Mouse (Mus musculus) lung, postnatal 0 days (tissue): ENCODE measurements at regions not wholly inside any gene's neighbourhood (a gene's known extent, or its start where the extent isn't known, plus 50 kb on each side); places are given as distances from the start of the nearest gene placed in this dataset.
A peak's percentile ranks its signal among the peaks of the same experiment; 100 is the strongest.

Experiments
- ATAC-seq: fragments of 200-750 bp; cut with Nextera tagmentation; 2 replicates; pipeline ENCODE4 v1.8.0; 2017; ENCODE audit warnings: moderate library complexity
- DNase-seq: peaks from one replicate; pipeline ENCODE4 v3.0.0-alpha.2; 2016; ENCODE audit warnings: low spot score
- H3K27ac ChIP-seq: fragments of 300-500 bp; sonication (generic); 2 replicates; pipeline ENCODE4 v1.5.1; 2014; ENCODE audit warnings: antibody characterized with exemption, mild to moderate bottlenecking, low read length, mixed read lengths
- H3K27me3 ChIP-seq: fragments of 300-500 bp; sonication (generic); replicated peaks from 2 replicates; pipeline ENCODE4 v1.6.1; 2014; ENCODE audit warnings: low read length, mixed read lengths; ENCODE audit not compliant: insufficient read depth
- H3K36me3 ChIP-seq: fragments of 300-500 bp; sonication (generic); 2 replicates; pipeline ENCODE4 v1.6.1; 2014; ENCODE audit warnings: low read length, mixed read lengths; ENCODE audit not compliant: insufficient read depth
- H3K4me1 ChIP-seq: fragments of 300-500 bp; sonication (generic); 2 replicates; pipeline ENCODE4 v1.6.1; 2014; ENCODE audit warnings: antibody characterized with exemption, low read depth, low read length, mixed read lengths; ENCODE audit not compliant: insufficient read depth
- H3K4me2 ChIP-seq: fragments of 300-500 bp; sonication (generic); replicated peaks from 2 replicates; pipeline ENCODE4 v1.6.1; 2014; ENCODE audit warnings: low read depth, mild to moderate bottlenecking, low read length, moderate library complexity, mixed read lengths
- H3K4me3 ChIP-seq: fragments of 300-500 bp; sonication (generic); 2 replicates; pipeline ENCODE4 v1.5.1; 2014; ENCODE audit warnings: low read depth, low read length
- H3K9ac ChIP-seq: fragments of 300-500 bp; sonication (generic); replicated peaks from 2 replicates; pipeline ENCODE4 v1.6.1; 2014; ENCODE audit warnings: low read depth, mild to moderate bottlenecking
- H3K9me3 ChIP-seq: fragments of 300-500 bp; sonication (generic); 2 replicates; pipeline ENCODE4 v1.6.1; 2016; ENCODE audit warnings: low read length, mixed read lengths
- CTCF ChIP-seq: IDR thresholded peaks from 2 replicates; pipeline ENCODE4 v1.5.1; 2016; ENCODE audit warnings: antibody characterized with exemption, mild to moderate bottlenecking
- EP300 ChIP-seq: IDR thresholded peaks from 2 replicates; pipeline ENCODE4 v1.6.1; 2016; ENCODE audit warnings: antibody characterized with exemption, mild to moderate bottlenecking, control low read depth
- WGBS: fragments of 180-500 bp; shearing (Covaris S2); extraction: QIAGEN DNeasy Blood & Tissue Kit; methylation state at CpG from one replicate; pipeline ENCODE4 v1.1.7; 2014; 5-methylcytosine and 5-hydroxymethylcytosine counted together

- H3K9ac ChIP-seq = no peak overlapping the region
- TF ChIP-seq CTCF (no peak), EP300 (no peak)
- no peaks in the 10 kb centered on the region for H3K27me3 ChIP-seq
- no peak for ATAC-seq
- no peak overlapping the region for H3K4me2 ChIP-seq
- H3K4me3 ChIP-seq = no peak overlapping the region
- no peak overlapping the region for H3K27ac ChIP-seq
- H3K36me3 ChIP-seq = no peaks in the 10 kb centered on the region
- no peaks in the 10 kb centered on the region for H3K4me1 ChIP-seq
- 51% methylated on average over 13 of the region's 13 CpGs for WGBS
- H3K9me3 ChIP-seq = no peaks in the 10 kb centered on the region
- no peak for DNase-seq
Measured at GRCm38 (mm10) chr6:52105031-52105593, 53.0 kb downstream of the Hoxa1 start.

- Histone ChIP-seq H3K9ac (no peak overlapping the region), H3K4me2 (no peak overlapping the region), H3K27me3 (no peaks in the 10 kb centered on the region), H3K36me3 (no peaks in the 10 kb centered on the region), H3K27ac (no peak overlapping the region), H3K9me3 (no peaks in the 10 kb centered on the region), H3K4me1 (no peaks in the 10 kb centered on the region), H3K4me3 (no peak overlapping the region)
- TF ChIP-seq EP300 = no peak
- no peak for TF ChIP-seq CTCF
- no peak for ATAC-seq
- DNase-seq = no peak
- WGBS = 94% methylated on average over 11 of the region's 11 CpGs
Measured at GRCm38 (mm10) chr6:52104141-52104540, 54.0 kb downstream of the Hoxa1 start.

GRCm38 (mm10) chr6:52103661-52104060 is 54.5 kb downstream of the Hoxa1 start:
- ATAC-seq (no peak), DNase-seq (no peak)
- H3K9ac ChIP-seq = no peak overlapping the region
- H3K27ac ChIP-seq = no peak overlapping the region
- TF ChIP-seq CTCF (no peak), EP300 (no peak)
- no peaks in the 10 kb centered on the region for H3K4me1 ChIP-seq
- no peak overlapping the region for H3K4me2 ChIP-seq
- H3K4me3 ChIP-seq = no peak overlapping the region
- WGBS = 87% methylated on average over 7 of the region's 7 CpGs
- H3K36me3 ChIP-seq = no peaks in the 10 kb centered on the region
- H3K27me3 ChIP-seq = no peaks in the 10 kb centered on the region
- no peaks in the 10 kb centered on the region for H3K9me3 ChIP-seq

- H3K4me3 ChIP-seq = no peak overlapping the region
- TF ChIP-seq CTCF (peak; percentile 19; the same call in 1 of the 2 replicates), EP300 (no peak)
- H3K9me3 ChIP-seq = no peaks in the 10 kb centered on the region
- H3K27ac ChIP-seq = no peak overlapping the region
- H3K4me1 ChIP-seq = no peaks in the 10 kb centered on the region
- no peaks in the 10 kb centered on the region for H3K27me3 ChIP-seq
- no peak overlapping the region for H3K4me2 ChIP-seq
- peak; percentile 18 for DNase-seq
- H3K9ac ChIP-seq = no peak overlapping the region
- H3K36me3 ChIP-seq = no peaks in the 10 kb centered on the region
- WGBS = 32% methylated on average over 8 of the region's 8 CpGs
- ATAC-seq = no peak
Measured at GRCm38 (mm10) chr6:52102699-52103098, 55.4 kb downstream of the Hoxa1 start.

DNA sequence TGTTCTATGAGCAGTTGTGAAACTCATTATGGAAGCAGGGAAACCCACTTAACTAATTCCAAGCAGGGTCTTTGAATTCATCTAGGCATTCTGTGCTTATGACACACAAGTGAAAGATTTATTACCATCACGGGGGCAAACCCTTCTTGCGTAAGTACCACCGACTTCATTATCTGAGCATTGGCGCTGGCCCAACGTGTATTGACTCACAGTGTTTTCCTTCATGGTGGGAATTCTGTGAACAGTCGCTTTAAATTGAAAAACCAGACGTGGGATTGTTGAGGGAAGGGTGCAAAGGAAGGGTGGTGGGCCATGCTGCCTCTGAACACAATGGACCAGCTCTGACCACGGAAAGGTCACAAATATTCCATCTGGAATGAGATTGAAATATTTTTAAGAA is 55.9 kb downstream of the Hoxa1 start:
- no peaks in the 10 kb centered on the region for H3K36me3 ChIP-seq
- H3K27ac ChIP-seq = no peak overlapping the region
- no peaks in the 10 kb centered on the region for H3K27me3 ChIP-seq
- no peak overlapping the region for H3K4me3 ChIP-seq
- no peak for ATAC-seq
- 30% methylated on average over 8 of the region's 8 CpGs for WGBS
- H3K9ac ChIP-seq = no peak overlapping the region
- H3K4me2 ChIP-seq = no peak overlapping the region
- DNase-seq = peak; percentile 44
- no peaks in the 10 kb centered on the region for H3K4me1 ChIP-seq
- no peaks in the 10 kb centered on the region for H3K9me3 ChIP-seq
- TF ChIP-seq EP300 = no peak
- no peak for TF ChIP-seq CTCF

- Histone ChIP-seq H3K9ac (no peak overlapping the region), H3K36me3 (no peaks in the 10 kb centered on the region), H3K27me3 (no peaks in the 10 kb centered on the region), H3K9me3 (no peaks in the 10 kb centered on the region), H3K4me2 (no peak overlapping the region), H3K4me3 (no peak overlapping the region), H3K27ac (no peak overlapping the region), H3K4me1 (no peaks in the 10 kb centered on the region)
- ATAC-seq (no peak), DNase-seq (no peak)
- TF ChIP-seq EP300 (no peak), CTCF (no peak)
- WGBS = 63% methylated on average over 6 of the region's 6 CpGs
Measured at GRCm38 (mm10) chr6:52101209-52101608, 56.9 kb downstream of the Hoxa1 start.

DNA sequence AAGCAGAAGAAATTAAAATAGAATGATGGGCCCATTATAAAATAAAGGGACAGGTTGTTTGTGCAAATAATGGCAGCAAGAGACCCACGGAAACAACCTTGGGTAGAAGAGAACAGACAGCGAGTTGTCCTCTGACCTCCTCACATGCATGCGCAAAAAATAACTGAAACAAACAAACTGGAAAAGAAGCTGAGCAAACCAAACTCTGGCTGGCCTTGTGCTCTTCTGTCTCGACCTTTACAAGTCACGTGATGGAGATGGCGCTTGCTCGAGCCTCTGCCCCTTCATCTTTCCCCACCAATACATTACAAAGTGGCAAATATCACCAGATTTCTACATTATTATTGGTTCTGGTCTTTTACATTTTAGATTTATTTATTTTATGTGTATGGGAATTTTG is 59.3 kb downstream of the Hoxa1 start:
- no peak overlapping the region for H3K4me2 ChIP-seq
- H3K27ac ChIP-seq = no peak overlapping the region
- H3K4me1 ChIP-seq = no peaks in the 10 kb centered on the region
- no peak overlapping the region for H3K9ac ChIP-seq
- ATAC-seq (no peak), DNase-seq (no peak)
- no peak overlapping the region for H3K4me3 ChIP-seq
- no peak for TF ChIP-seq CTCF
- WGBS = 86% methylated on average over 7 of the region's 7 CpGs
- H3K9me3 ChIP-seq = no peaks in the 10 kb centered on the region
- no peaks in the 10 kb centered on the region for H3K36me3 ChIP-seq
- no peaks in the 10 kb centered on the region for H3K27me3 ChIP-seq
